Mouse (Mus musculus) adrenal gland, postnatal 10 days (tissue): ENCODE measurements around the gene Zfp1. TPM values are rescaled to one million over a fixed set of nuclear protein-coding genes. Genes with fewer than 3 reads are reported as not detected.
A peak's percentile ranks its signal among the peaks of the same experiment; 100 is the strongest.

Experiments used
- DNase-seq: peaks from one replicate; pipeline ENCODE4 v3.0.0; 2021; ENCODE audit warnings: mixed read lengths
- microRNA-seq: library from miRNA; unstranded; fragments of <30 nt; microRNA quantifications from one replicate; pipeline ENCODE4 v1.2.0, GENCODE M21; 2021
- total RNA-seq, 2 experiments: library from RNA; stranded (reverse); gene quantifications; 2 replicates each; pipeline ENCODE4 v1.2.3; 2021

Gene Zfp1
- total RNA-seq, 2 experiments from 2014 or later = 9.0 to 12.1 TPM

GRCm38 (mm10) chr8:111714295-111714694, 71.1 kb downstream of the Zfp1 start:
- no peak for DNase-seq

GRCm38 (mm10) chr8:111715514-111715913, 72.3 kb downstream of the Zfp1 start:
- DNase-seq = peak; percentile 3

- DNase-seq = peak; percentile 85
Observed at GRCm38 (mm10) chr8:111716603-111717487, 73.6 kb downstream of the Zfp1 start.

GRCm38 (mm10) chr8:111717488-111717792, 74.2 kb downstream of the Zfp1 start:
- no peak for DNase-seq

- DNase-seq = peak; percentile 49
Observed at GRCm38 (mm10) chr8:111717866-111718265, 74.7 kb downstream of the Zfp1 start.

- DNase-seq = peak; percentile 2
Observed at GRCm38 (mm10) chr8:111718937-111719336, 75.7 kb downstream of the Zfp1 start.

GRCm38 (mm10) chr8:111720115-111720544, 76.9 kb downstream of the Zfp1 start:
- no peak for DNase-seq

Small RNA genes within 50 kb of the gene (microRNA-seq; reads per million reads assigned to microRNA genes)
- gene Mir7076 = not detected

Other genes with a start within 250 kb of the Zfp1 start
- under 1 TPM; 0.45 to 0.51 TPM for gene Fa2h, start 249.6 kb upstream of the Zfp1 start, total RNA-seq
- gene Wdr59, start 121.3 kb upstream of the Zfp1 start, total RNA-seq = 10 to 100 TPM; 13.3 to 16.4 TPM
- gene Znrf1, start 107.3 kb upstream of the Zfp1 start, total RNA-seq = 10 to 100 TPM; 40.0 to 62.6 TPM
- 10 to 100 TPM; 20.4 to 23.4 TPM for gene Ldhd, start 13.0 kb upstream of the Zfp1 start, total RNA-seq
- under 1 TPM in 1 of 2 experiments, not detected in 1; 0.42 TPM for gene Ctrb1, start 47.6 kb downstream of the Zfp1 start, total RNA-seq
- 10 to 100 TPM; 53.4 to 62.7 TPM for gene Bcar1, start 100.4 kb downstream of the Zfp1 start, total RNA-seq
- 10 to 100 TPM; 69.4 to 73.4 TPM for gene Cfdp1, start 210.9 kb downstream of the Zfp1 start, total RNA-seq
- gene Tmem170, start 233.3 kb downstream of the Zfp1 start, total RNA-seq = 1 to 10 TPM; 6.2 TPM